Mouse (Mus musculus) CH12.LX (cell line): ENCODE data around the gene Gm45785. TPM values are rescaled to one million over a fixed set of nuclear protein-coding genes. Genes with fewer than 3 reads are reported as not detected.

Source experiments
- DNase-seq: peaks from one replicate; pipeline ENCODE4 v3.0.0-alpha.2; 2013; ENCODE audit errors: extremely low read depth
- H3K27ac ChIP-seq: 2 replicates; pipeline ENCODE4 v1.5.1; 2012; ENCODE audit warnings: low read depth, mild to moderate bottlenecking, control low read depth, moderate library complexity; ENCODE audit not compliant: insufficient read depth
- H3K27me3 ChIP-seq: replicated peaks from 2 replicates; pipeline ENCODE3; 2012; ENCODE audit warnings: inconsistent platforms
- H3K36me3 ChIP-seq, 2 experiments: replicated peaks in 1 of 2; 2 replicates each; pipeline versions ENCODE3 to v1.6.1; 2012; ENCODE audit warnings: inconsistent platforms in 1 of 2, low read length in 1 of 2, mild to moderate bottlenecking in 1 of 2, mixed read lengths in 1 of 2, moderate library complexity in 1 of 2; ENCODE audit not compliant: control insufficient read depth in 1 of 2, insufficient read depth in 1 of 2
- H3K4me1 ChIP-seq, 2 experiments: 2 replicates each; pipeline ENCODE4 v1.6.1; 2012; ENCODE audit warnings: inconsistent platforms in 1 of 2, moderate library complexity in 1 of 2; ENCODE audit not compliant: insufficient read depth in 2 of 2, control insufficient read depth in 1 of 2
- H3K4me2 ChIP-seq: 2 replicates; pipeline ENCODE4 v1.6.1; 2012; ENCODE audit warnings: low read depth, mild to moderate bottlenecking, control low read depth; ENCODE audit not compliant: poor library complexity, insufficient read depth, severe bottlenecking
- H3K4me3 ChIP-seq, 3 experiments: fragments of 150-350 bp in 1 of 3; sonication (generic) in 1 of 3; replicated peaks in 1 of 3; 2 replicates each; pipeline versions ENCODE3 to v1.5.1; 2011 to 2012; ENCODE audit warnings: low read depth in 2 of 3, low read length in 2 of 3, mild to moderate bottlenecking in 2 of 3, moderate library complexity in 2 of 3, control low read depth in 1 of 3, improper control_type of control experiment in 1 of 3, inconsistent platforms in 1 of 3, mixed read lengths in 1 of 3; ENCODE audit not compliant: poor library complexity in 1 of 3
- H3K79me2 ChIP-seq: replicated peaks from 2 replicates; pipeline ENCODE4 v1.6.1; 2012; ENCODE audit warnings: mild to moderate bottlenecking, moderate library complexity; ENCODE audit not compliant: control insufficient read depth, poor library complexity, insufficient read depth, severe bottlenecking; ENCODE audit errors: extremely low read depth
- H3K9ac ChIP-seq: 2 replicates; pipeline ENCODE4 v1.6.1; 2012; ENCODE audit warnings: low read depth, mild to moderate bottlenecking, control low read depth, moderate library complexity; ENCODE audit not compliant: insufficient read depth
- H3K9me3 ChIP-seq: replicated peaks from 2 replicates; pipeline ENCODE3; 2012; ENCODE audit warnings: low read length, inconsistent platforms, mixed read lengths
- BHLHE40 ChIP-seq: IDR thresholded peaks from 2 replicates; pipeline ENCODE4 v1.6.1; 2011; ENCODE audit warnings: mild to moderate bottlenecking, low read depth, low read length, improper control_type of control experiment
- CHD2 ChIP-seq: IDR thresholded peaks from 2 replicates; pipeline ENCODE4 v1.6.1; 2011; ENCODE audit warnings: low read length, improper control_type of control experiment
- E2F4 ChIP-seq: IDR thresholded peaks from 2 replicates; pipeline ENCODE4 v1.6.1; 2011; ENCODE audit warnings: low read depth, low read length, improper control_type of control experiment; ENCODE audit not compliant: insufficient replicate concordance
- JUN ChIP-seq: IDR thresholded peaks from 2 replicates; pipeline ENCODE4 v1.6.1; 2011; ENCODE audit warnings: low read depth, mild to moderate bottlenecking, low read length, improper control_type of control experiment, moderate library complexity; ENCODE audit not compliant: insufficient read depth
- JUND ChIP-seq: conservative IDR thresholded peaks from 2 replicates; pipeline ENCODE4 v1.6.1; 2011; ENCODE audit warnings: low read depth, low read length, improper control_type of control experiment
- MAX ChIP-seq: IDR thresholded peaks from 2 replicates; pipeline ENCODE4 v1.6.1; 2011; ENCODE audit warnings: low read length, improper control_type of control experiment
- RAD21 ChIP-seq: IDR thresholded peaks from 2 replicates; pipeline ENCODE4 v1.6.1; 2011; ENCODE audit warnings: low read depth, mild to moderate bottlenecking, low read length, improper control_type of control experiment, moderate library complexity
- SMC3 ChIP-seq: IDR thresholded peaks from 2 replicates; pipeline ENCODE4 v1.6.1; 2011; ENCODE audit warnings: low read depth, low read length, improper control_type of control experiment
- TCF12 ChIP-seq: IDR thresholded peaks from 2 replicates; pipeline ENCODE4 v1.6.1; 2014; ENCODE audit warnings: low read depth, mild to moderate bottlenecking, inconsistent platforms, low read length, improper control_type of control experiment
- ZMIZ1 ChIP-seq: IDR thresholded peaks from 2 replicates; pipeline ENCODE4 v1.6.1; 2012; ENCODE audit warnings: low read depth, mild to moderate bottlenecking, inconsistent platforms, low read length, improper control_type of control experiment
- dilution Hi-C: fragments of 300-500 bp; cut with MboI; formaldehyde crosslinking; loops from 2 replicates; pipeline ENCODE4 v1.14.3; 2020; ENCODE audit warnings: low sequenced_read_pairs; ENCODE audit not compliant: extremely low pct_unique_long_range_greater_than_20kb, extremely low pct_ligation_motif_present
- in situ Hi-C: fragments of 300-500 bp; cut with MboI; formaldehyde crosslinking; loops from 3 replicates; pipeline ENCODE4 v1.14.3; 2019; ENCODE audit warnings: low sequenced_read_pairs, low pct_ligation_motif_present, low pct_unique_long_range_greater_than_20kb, mixed read lengths
- polyA plus RNA-seq: library from polyadenylated mRNA; unstranded; fragments of >175 nt; gene quantifications from 2 replicates; pipeline ENCODE4 v1.2.1, GENCODE M21; 2012; ENCODE audit warnings: low read depth; ENCODE audit not compliant: insufficient read length
- total RNA-seq, 2 experiments: library from RNA; depleted of rRNA; stranded (reverse); fragments of 300-350 nt in 1 of 2; fragments of >200 nt in 1 of 2; gene quantifications; 2 replicates each; pipeline ENCODE4 v1.2.3; 2012 to 2014

Gm45785 gene
- total and polyA plus RNA-seq, 3 experiments: not detected

DNA sequence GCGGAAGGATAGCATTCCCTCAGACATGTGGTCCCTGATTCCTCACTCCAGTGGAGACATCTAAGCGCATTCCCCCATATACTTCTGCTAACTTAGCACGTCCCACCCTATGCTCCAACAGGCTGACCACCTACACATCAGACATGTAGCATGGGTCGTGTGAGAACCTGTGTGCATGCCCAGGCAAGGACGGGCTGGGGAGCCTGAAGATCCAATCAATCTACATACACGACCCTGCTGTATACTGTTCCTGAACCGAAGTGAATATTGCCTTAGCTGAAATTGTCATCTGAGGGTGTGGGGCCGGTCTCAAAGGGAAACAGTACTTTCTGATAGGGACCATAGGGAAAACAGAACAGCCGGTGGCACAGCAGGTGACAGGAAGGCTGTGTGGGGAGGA lies 950 bp downstream of the Gm45785 start:
- H3K79me2 ChIP-seq: peaks cover 33% of the 10 kb centered on the region
- H3K9ac ChIP-seq: peak overlapping the region; percentile 83
- no peaks in the 10 kb centered on the region for H3K27me3 ChIP-seq
- H3K4me3 ChIP-seq: peak overlapping the region; percentile 84 to 98 (median 86)
- H3K27ac ChIP-seq: no peak overlapping the region
- no peak for TF ChIP-seq JUN
- DNase-seq: no peak
- peak overlapping the region; percentile 81 for H3K4me2 ChIP-seq
- no peaks in the 10 kb centered on the region for H3K9me3 ChIP-seq
- H3K36me3 ChIP-seq: peaks cover 47 to 66% of the 10 kb centered on the region in 2 experiments
- H3K4me1 ChIP-seq: peaks cover 21 to 33% of the 10 kb centered on the region in 2 experiments
- in situ Hi-C loops: no loop called here
- dilution Hi-C loops: no loop called here

DNA sequence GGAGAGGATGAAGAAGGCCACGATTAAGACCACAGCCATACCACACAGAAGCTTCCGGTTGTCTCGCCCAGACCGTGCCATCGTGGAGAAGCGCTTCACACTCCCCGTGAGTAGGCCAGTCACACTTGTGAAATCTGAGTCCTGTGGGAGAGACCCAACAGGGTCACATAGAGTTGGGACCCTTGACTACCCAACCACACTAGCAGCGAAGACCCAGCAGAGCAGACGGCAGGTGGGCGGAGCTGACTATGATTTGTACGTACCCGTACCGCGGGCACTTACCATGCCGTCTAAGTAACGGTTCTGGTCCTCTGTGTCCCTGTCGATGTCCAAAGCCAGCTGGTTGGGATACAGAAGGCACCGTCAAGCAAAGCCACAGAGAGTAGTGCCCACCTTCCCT lies 1.6 kb downstream of the Gm45785 start:
- no peak overlapping the region for H3K4me2 ChIP-seq
- no peak for TF ChIP-seq JUND
- no peak overlapping the region for H3K27ac ChIP-seq
- in situ Hi-C loops: no loop called here
- H3K9ac ChIP-seq: no peak overlapping the region
- no peaks in the 10 kb centered on the region for H3K27me3 ChIP-seq
- peaks cover 28% of the 10 kb centered on the region for H3K79me2 ChIP-seq
- no peaks in the 10 kb centered on the region for H3K9me3 ChIP-seq
- peaks cover 16 to 26% of the 10 kb centered on the region in 2 experiments for H3K4me1 ChIP-seq
- dilution Hi-C loops: no loop called here
- H3K36me3 ChIP-seq: peaks cover 44 to 60% of the 10 kb centered on the region in 2 experiments
- H3K4me3 ChIP-seq: no peak overlapping the region
- DNase-seq: no peak

DNA sequence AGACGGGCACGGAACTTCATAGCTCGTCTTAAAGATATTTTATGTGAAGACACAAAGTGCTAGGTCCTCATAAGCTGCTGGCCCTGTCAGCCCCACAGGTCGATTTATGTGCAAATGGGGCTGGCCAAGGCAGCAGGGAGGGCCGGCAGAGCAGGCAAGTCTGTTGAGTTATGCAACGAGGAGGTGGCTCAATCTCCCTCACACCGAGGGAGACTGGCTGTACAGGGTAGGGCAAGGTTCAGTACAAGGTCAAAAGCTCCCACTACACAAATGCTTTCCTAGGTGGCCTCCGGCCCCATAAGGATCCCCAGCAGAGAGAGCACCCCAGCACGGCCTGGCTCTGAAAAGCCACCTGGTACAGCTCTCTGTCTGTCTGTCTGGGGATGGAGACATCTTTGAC lies 2.7 kb downstream of the Gm45785 start:
- H3K4me1 ChIP-seq: peaks cover 5 to 15% of the 10 kb centered on the region in 2 experiments
- H3K79me2 ChIP-seq: peaks cover 19% of the 10 kb centered on the region
- H3K4me2 ChIP-seq: no peak overlapping the region
- no peak overlapping the region for H3K9ac ChIP-seq
- H3K9me3 ChIP-seq: no peaks in the 10 kb centered on the region
- H3K4me3 ChIP-seq: no peak overlapping the region
- dilution Hi-C loops: no loop called here
- in situ Hi-C loops: no loop called here
- H3K27ac ChIP-seq: no peak overlapping the region
- H3K36me3 ChIP-seq: peaks cover 34 to 49% of the 10 kb centered on the region in 2 experiments
- TF ChIP-seq E2F4 (no peak), CHD2 (no peak)
- H3K27me3 ChIP-seq: no peaks in the 10 kb centered on the region
- DNase-seq: no peak

DNA sequence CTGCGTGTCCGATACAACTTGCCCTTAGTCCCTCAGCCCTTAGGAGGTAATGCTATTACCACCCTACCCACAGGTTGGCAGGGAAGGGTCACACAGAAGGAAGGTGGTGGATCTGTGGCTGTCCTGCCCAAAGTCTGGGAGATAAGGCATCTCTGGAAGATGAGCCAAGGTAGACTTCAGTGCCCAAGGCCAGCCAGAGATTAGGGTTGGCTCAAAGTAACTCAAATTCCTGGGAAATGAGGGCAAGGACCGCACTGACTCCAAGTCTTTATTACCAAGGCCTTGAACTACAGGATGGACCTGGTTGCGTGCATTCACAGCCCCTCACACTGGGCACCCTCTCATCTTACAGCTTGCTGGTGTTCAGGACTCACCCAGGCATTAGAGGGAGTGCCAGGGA lies 4.2 kb downstream of the Gm45785 start:
- Histone ChIP-seq H3K27ac (no peak overlapping the region), H3K79me2 (peaks cover 13% of the 10 kb centered on the region), H3K4me2 (no peak overlapping the region), H3K4me1 (peaks cover 5 to 11% of the 10 kb centered on the region in 2 experiments), H3K27me3 (peaks cover 13% of the 10 kb centered on the region), H3K4me3 (no peak overlapping the region), H3K36me3 (peaks cover 34 to 46% of the 10 kb centered on the region in 2 experiments), H3K9me3 (no peaks in the 10 kb centered on the region), H3K9ac (no peak overlapping the region)
- dilution Hi-C loops: no loop called here
- TF ChIP-seq MAX (no peak), TCF12 (no peak), SMC3 (no peak), JUN (no peak), RAD21 (no peak), BHLHE40 (no peak), ZMIZ1 (no peak)
- in situ Hi-C loops: no loop called here
- DNase-seq: no peak
